Mouse (Mus musculus) limb, embryonic 11.5 days (tissue): Measurements from ENCODE around the gene Dnajc13. TPM values are rescaled to one million over a fixed set of nuclear protein-coding genes. Genes with fewer than 3 reads are reported as not detected.

Source experiments
- ATAC-seq: fragments of 200-750 bp; cut with Nextera tagmentation; 2 replicates; pipeline ENCODE4 v1.8.0; 2017; ENCODE audit warnings: low read depth; ENCODE audit not compliant: insufficient number of reproducible peaks, low FRiP score, low TSS enrichment
- DNase-seq: peaks from one replicate; pipeline ENCODE4 v3.0.0-alpha.2; 2015; ENCODE audit warnings: low spot score
- H3K27ac ChIP-seq: fragments of 300-500 bp; sonication (generic); replicated peaks from 2 replicates; pipeline ENCODE4 v1.5.1; 2014; ENCODE audit warnings: low read depth, mild to moderate bottlenecking, low read length
- H3K27me3 ChIP-seq: fragments of 300-500 bp; sonication (generic); 2 replicates; pipeline ENCODE4 v1.6.1; 2014; ENCODE audit warnings: mild to moderate bottlenecking, low read length, mixed read lengths; ENCODE audit not compliant: control insufficient read depth, insufficient read depth
- H3K36me3 ChIP-seq: fragments of 300-500 bp; sonication (generic); 2 replicates; pipeline ENCODE4 v1.6.1; 2014; ENCODE audit warnings: mild to moderate bottlenecking, low read length, moderate library complexity, mixed read lengths; ENCODE audit not compliant: control insufficient read depth, insufficient read depth
- H3K4me1 ChIP-seq: fragments of 300-500 bp; sonication (generic); 2 replicates; pipeline ENCODE4 v1.6.1; 2014; ENCODE audit warnings: low read length, mixed read lengths; ENCODE audit not compliant: control insufficient read depth, insufficient read depth
- H3K4me2 ChIP-seq: fragments of 300-500 bp; sonication (generic); 2 replicates; pipeline ENCODE4 v1.6.1; 2014; ENCODE audit warnings: low read depth, mild to moderate bottlenecking, moderate library complexity; ENCODE audit not compliant: severe bottlenecking
- H3K4me3 ChIP-seq: fragments of 300-500 bp; sonication (generic); 2 replicates; pipeline ENCODE4 v1.5.1; 2014; ENCODE audit warnings: low read depth, low read length
- H3K9ac ChIP-seq: fragments of 300-500 bp; sonication (generic); 2 replicates; pipeline ENCODE4 v1.6.1; 2014; ENCODE audit warnings: mild to moderate bottlenecking, low read length
- H3K9me3 ChIP-seq: fragments of 300-500 bp; sonication (generic); 2 replicates; pipeline ENCODE4 v1.6.1; 2016; ENCODE audit warnings: low read length; ENCODE audit not compliant: control insufficient read depth
- WGBS: fragments of 180-500 bp; shearing (Covaris S2); extraction: QIAGEN DNeasy Blood & Tissue Kit; methylation state at CpG from one replicate; pipeline ENCODE4 v1.1.7; 2014; 5-methylcytosine and 5-hydroxymethylcytosine counted together
- polyA plus RNA-seq: library from polyadenylated mRNA; unstranded; fragments of >200 nt; fragmentation: Nextera tagmentation; extraction: Ambion mirVana; gene quantifications from 2 replicates; pipeline ENCODE4 v1.2.1, GENCODE M21; 2014

Gene Dnajc13
- polyA plus RNA-seq, 1 experiment from 2014 or later, result 27.3 TPM

DNA sequence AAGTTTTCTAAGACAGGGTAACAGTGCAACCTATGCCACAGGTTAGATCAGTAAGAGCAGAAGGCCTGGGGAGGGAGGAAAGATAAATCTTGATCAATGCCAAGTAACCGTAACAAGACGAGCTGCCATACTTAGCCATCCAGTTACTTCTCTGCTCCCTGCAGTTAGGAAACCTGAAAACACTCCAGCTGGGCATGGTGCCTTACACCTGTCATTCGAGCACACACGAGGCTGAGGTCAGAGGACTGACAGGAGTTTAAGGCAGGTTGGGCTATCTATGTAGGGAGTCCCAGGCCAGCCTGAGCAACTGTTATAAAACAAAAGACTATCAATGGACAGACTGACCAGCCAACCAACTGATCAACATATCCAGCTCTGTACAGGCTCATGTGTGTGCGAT lies 96.8 kb downstream of the Dnajc13 start:
- no peaks in the 10 kb centered on the region for H3K9me3 ChIP-seq
- H3K4me2 ChIP-seq, result no peak overlapping the region
- WGBS, result 91% methylated on average over 5 of the region's 5 CpGs
- no peak overlapping the region for H3K4me3 ChIP-seq
- H3K36me3 ChIP-seq, result peaks cover 19% of the 10 kb centered on the region
- DNase-seq (no peak), ATAC-seq (no peak)
- no peaks in the 10 kb centered on the region for H3K4me1 ChIP-seq
- H3K27me3 ChIP-seq, result no peaks in the 10 kb centered on the region
- no peak overlapping the region for H3K27ac ChIP-seq
- no peak overlapping the region for H3K9ac ChIP-seq

DNA sequence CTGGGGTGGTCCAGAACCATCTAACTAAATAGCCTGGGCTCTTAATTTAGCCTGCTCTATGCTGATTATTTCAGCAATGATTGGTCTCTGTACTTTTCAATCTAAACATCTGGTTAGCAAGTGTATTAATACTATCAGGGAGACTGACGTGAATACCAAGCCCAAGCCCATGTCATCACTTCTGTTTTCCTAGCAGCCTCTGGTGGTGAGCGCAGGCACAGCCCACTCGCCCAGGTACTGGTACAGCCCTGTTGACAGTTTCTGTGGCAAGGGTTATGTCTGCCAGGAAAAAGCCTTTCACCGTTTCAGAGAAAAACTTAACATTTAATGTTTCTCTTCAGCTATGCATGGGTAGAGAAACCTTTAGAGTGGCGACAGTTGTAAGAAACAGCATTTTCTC lies 98.5 kb downstream of the Dnajc13 start:
- ATAC-seq (no peak), DNase-seq (no peak)
- peaks cover 27% of the 10 kb centered on the region for H3K36me3 ChIP-seq
- H3K27ac ChIP-seq, result no peak overlapping the region
- H3K9me3 ChIP-seq, result no peaks in the 10 kb centered on the region
- H3K27me3 ChIP-seq, result no peaks in the 10 kb centered on the region
- 91% methylated on average over 5 of the region's 5 CpGs for WGBS
- H3K9ac ChIP-seq, result no peak overlapping the region
- H3K4me1 ChIP-seq, result no peaks in the 10 kb centered on the region
- no peak overlapping the region for H3K4me2 ChIP-seq
- no peak overlapping the region for H3K4me3 ChIP-seq

DNA sequence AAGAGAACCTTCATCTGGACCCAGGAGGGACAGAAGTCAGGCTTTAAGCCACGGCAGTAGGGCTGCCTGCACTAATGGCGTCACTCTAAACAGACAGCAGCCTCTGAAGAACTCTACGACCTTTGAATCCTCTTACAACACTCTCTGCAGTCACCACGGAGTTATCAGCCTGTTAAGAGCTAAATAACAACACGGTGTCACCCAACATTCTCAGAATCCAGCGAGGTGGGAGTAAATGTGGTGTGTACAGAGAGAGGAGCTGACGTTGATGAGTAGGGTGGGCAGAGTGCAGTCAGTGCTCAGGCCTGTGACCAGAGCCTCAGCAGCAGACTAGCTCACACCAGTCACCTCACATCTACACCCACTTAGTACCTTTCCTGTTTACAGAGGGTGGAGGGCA lies 101.6 kb downstream of the Dnajc13 start:
- Histone ChIP-seq H3K9me3 (no peaks in the 10 kb centered on the region), H3K27me3 (no peaks in the 10 kb centered on the region), H3K4me2 (no peak overlapping the region), H3K27ac (no peak overlapping the region), H3K4me1 (no peaks in the 10 kb centered on the region), H3K4me3 (no peak overlapping the region), H3K9ac (no peak overlapping the region), H3K36me3 (peaks cover 30% of the 10 kb centered on the region)
- 85% methylated on average over 7 of the region's 7 CpGs for WGBS
- ATAC-seq, result no peak
- no peak for DNase-seq

DNA sequence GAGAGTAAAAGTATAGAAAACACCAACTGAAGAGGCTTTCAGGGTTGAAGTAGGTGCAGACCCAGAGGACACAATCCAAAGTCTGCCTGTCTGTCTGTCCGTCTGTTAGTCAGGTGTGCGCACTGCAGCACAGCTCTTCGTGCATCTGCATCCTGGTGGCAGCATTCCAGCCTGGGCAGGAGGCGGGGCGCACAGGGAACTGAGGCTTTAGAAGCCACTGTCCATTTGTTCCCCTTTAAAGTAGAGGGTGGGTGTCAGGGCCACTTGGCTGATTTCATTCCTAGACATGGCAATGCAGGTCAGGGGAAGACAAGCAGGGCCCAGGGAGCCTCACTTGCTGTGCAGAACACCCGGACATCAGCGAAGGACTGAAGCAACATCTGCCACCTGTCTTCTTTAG lies 105.4 kb downstream of the Dnajc13 start:
- WGBS, result 97% methylated on average over 7 of the region's 7 CpGs
- ATAC-seq (no peak), DNase-seq (no peak)
- no peaks in the 10 kb centered on the region for H3K9me3 ChIP-seq
- no peaks in the 10 kb centered on the region for H3K4me1 ChIP-seq
- no peak overlapping the region for H3K27ac ChIP-seq
- H3K27me3 ChIP-seq, result no peaks in the 10 kb centered on the region
- H3K4me3 ChIP-seq, result no peak overlapping the region
- peaks cover 26% of the 10 kb centered on the region for H3K36me3 ChIP-seq
- no peak overlapping the region for H3K4me2 ChIP-seq
- no peak overlapping the region for H3K9ac ChIP-seq

DNA sequence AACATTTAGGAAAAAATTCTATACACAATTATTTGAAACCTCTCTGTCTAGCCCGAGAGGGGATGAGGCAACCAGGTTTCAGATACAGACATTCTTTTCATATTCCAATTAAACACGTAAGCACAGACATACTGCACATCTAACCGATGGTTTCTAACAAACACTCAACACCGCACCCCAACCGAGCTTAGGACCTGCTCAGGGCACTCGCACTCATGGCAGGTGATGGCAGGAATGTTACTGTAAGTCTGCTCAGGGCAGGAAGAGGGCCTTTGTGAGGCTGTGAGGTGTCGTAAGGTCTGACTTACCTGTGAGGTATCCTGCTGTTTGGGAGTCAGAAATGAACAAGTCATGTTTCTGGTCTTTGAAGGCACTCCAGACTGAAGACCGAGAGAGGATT lies 106.2 kb downstream of the Dnajc13 start:
- 94% methylated on average over 8 of the region's 8 CpGs for WGBS

DNA sequence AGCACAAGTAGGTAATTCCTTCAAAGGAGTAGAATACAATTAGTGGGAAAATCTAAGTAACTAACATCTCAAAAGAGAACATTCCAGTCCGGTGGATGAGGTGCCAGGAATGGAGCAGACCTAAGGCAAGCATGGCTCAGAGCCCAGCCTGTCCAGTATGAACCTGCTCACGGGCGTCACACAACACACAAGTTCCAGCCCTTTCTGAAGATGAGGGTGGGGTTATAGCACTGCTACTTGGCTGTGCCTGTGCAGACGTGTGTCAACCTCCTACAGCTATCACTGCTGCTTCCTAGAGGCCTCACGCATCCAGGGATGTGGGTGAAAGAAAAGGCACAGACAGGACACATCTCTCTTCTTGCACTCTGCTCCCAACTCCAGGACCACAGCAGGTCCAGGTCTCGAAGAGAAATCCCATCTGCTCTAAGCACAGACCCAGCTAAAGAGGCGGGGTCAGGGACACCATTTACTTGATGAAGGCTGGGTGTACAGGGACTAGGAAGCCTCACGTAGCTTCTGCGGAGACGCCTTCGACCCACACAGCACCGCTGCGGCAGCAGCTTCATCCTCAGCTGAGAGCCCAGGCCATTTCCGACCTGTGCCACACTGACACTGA lies 107.5 kb downstream of the Dnajc13 start:
- H3K4me2 ChIP-seq, result no peak overlapping the region
- ATAC-seq (no peak), DNase-seq (no peak)
- 96% methylated on average over 14 of the region's 14 CpGs for WGBS
- H3K36me3 ChIP-seq, result peaks cover 28% of the 10 kb centered on the region
- H3K4me1 ChIP-seq, result no peaks in the 10 kb centered on the region
- H3K9me3 ChIP-seq, result no peaks in the 10 kb centered on the region
- H3K9ac ChIP-seq, result no peak overlapping the region
- H3K27ac ChIP-seq, result no peak overlapping the region
- no peak overlapping the region for H3K4me3 ChIP-seq
- no peaks in the 10 kb centered on the region for H3K27me3 ChIP-seq

More for the DNA sequence above, 106.2 kb downstream of the Dnajc13 start:
- DNase-seq, result no peak
- Histone ChIP-seq H3K4me1 (no peaks in the 10 kb centered on the region), H3K36me3 (peaks cover 26% of the 10 kb centered on the region), H3K9ac (no peak overlapping the region), H3K27me3 (no peaks in the 10 kb centered on the region), H3K4me3 (no peak overlapping the region), H3K27ac (no peak overlapping the region), H3K9me3 (no peaks in the 10 kb centered on the region), H3K4me2 (no peak overlapping the region)
- ATAC-seq, result no peak

DNA sequence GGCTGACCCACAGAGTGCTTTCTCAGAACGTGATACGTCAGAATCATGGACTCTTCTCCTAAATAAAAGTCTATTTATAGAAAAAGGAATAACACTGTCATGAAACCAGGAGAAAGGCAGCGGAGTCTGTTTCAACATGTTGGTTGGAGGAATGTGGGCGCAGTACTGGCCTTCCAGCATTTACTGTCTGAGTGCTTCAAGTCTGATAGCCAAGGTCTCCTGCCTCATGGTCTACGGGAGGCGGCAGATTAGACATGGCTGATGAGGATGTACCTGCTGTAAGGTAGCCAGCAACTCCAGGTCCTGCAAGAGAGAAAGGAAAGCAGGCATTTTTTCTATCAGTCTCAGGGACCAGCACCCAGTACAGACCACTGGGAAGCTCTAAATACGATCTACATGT lies 110.6 kb downstream of the Dnajc13 start:
- WGBS, result 95% methylated on average over 7 of the region's 7 CpGs
- ATAC-seq, result no peak

DNA sequence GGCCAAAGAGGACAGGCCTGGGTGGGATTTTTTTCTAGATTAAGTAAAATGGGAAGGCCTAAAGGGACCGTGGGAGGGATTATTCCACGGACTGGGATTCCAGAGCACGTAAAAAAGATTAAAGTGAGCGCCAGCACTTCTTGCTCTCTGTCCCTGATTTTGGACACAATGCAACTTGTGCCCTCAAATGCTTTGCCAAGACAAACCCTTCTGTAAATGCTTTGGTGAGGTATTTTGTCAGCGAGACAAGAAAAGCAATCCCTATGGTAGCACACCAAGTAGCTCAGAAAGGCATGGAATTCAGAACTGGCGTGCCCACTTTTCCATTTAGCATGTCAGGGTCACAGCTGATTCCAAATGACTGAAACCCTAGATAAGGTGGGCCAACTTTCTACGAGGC lies 113.8 kb downstream of the Dnajc13 start:
- ATAC-seq, result no peak
- H3K4me1 ChIP-seq, result no peaks in the 10 kb centered on the region
- no peaks in the 10 kb centered on the region for H3K9me3 ChIP-seq
- H3K27ac ChIP-seq, result no peak overlapping the region
- peaks cover 6% of the 10 kb centered on the region; the same call in 1 of the 2 replicates for H3K36me3 ChIP-seq
- no peak overlapping the region for H3K4me2 ChIP-seq
- WGBS, result 92% methylated on average over 7 of the region's 7 CpGs
- no peak overlapping the region for H3K4me3 ChIP-seq
- DNase-seq, result no peak
- no peak overlapping the region for H3K9ac ChIP-seq
- H3K27me3 ChIP-seq, result no peaks in the 10 kb centered on the region

More for the DNA sequence above, 110.6 kb downstream of the Dnajc13 start:
- H3K27ac ChIP-seq, result no peak overlapping the region
- H3K4me1 ChIP-seq, result no peaks in the 10 kb centered on the region
- DNase-seq, result no peak
- H3K36me3 ChIP-seq, result peaks cover 17% of the 10 kb centered on the region; the same call in 1 of the 2 replicates
- no peaks in the 10 kb centered on the region for H3K9me3 ChIP-seq
- H3K27me3 ChIP-seq, result no peaks in the 10 kb centered on the region
- no peak overlapping the region for H3K4me2 ChIP-seq
- H3K9ac ChIP-seq, result no peak overlapping the region
- H3K4me3 ChIP-seq, result no peak overlapping the region

DNA sequence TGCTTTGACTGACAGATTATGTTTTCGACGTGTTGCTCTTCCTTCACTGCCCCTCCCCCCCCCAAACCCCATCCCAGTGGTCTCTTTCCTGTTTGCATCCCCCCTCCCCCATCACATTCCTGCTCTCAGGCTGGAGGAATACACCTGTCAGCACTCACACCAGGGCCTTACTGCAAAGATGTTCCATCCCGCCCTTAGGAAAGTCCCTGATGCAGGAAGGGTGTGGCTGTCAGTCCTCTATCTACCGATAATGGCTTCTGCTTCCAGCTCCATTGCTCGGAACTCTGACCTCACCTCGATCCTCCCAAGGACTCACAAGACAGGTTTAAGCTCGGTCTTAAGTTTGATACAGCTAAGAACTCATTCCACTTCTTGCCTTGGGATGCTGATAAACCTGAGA lies 116.0 kb downstream of the Dnajc13 start:
- Histone ChIP-seq H3K4me3 (no peak overlapping the region), H3K9ac (no peak overlapping the region), H3K27ac (no peak overlapping the region), H3K27me3 (no peaks in the 10 kb centered on the region), H3K4me2 (no peak overlapping the region), H3K4me1 (no peaks in the 10 kb centered on the region), H3K9me3 (no peaks in the 10 kb centered on the region), H3K36me3 (peaks cover 6% of the 10 kb centered on the region; the same call in 1 of the 2 replicates)
- WGBS, result 85% methylated on average over 7 of the region's 7 CpGs
- ATAC-seq, result no peak
- no peak for DNase-seq
